Mouse (Mus musculus): ENCODE measurements around the gene Spire2. TPM values are rescaled to one million over a fixed set of nuclear protein-coding genes. Genes with fewer than 3 reads are reported as not detected.
"Not testable (repeated sequence)": the region's sequence is repeated elsewhere in the genome, so short reads cannot be mapped to it uniquely, and the experiment has no call there.

The Spire2 gene
- 27.4 and 32.5 TPM in 2 replicates for polyA plus RNA-seq (2012; rRNA removed)

- under 1% methylated on average over 82 of the region's 85 CpGs for WGBS
Measured at GRCm38 (mm10) chr8:123332262-123333090, at the start of gene Spire2. TSS of gene Spire2 (plus strand) at chr8:123332713.

GRCm38 (mm10) chr8:123282994-123283393, 49.5 kb upstream of the Spire2 start:
- WGBS: 88% methylated on average over 5 of the region's 6 CpGs
- not testable (repeated sequence) for DNase-seq (ENCODE audit: low read depth, low spot score)

More at GRCm38 (mm10) chr8:123332262-123333090, at the start of gene Spire2:
- DNase-seq (ENCODE audit: low read depth, low spot score): no peak

GRCm38 (mm10) chr8:123283991-123284390, 48.5 kb upstream of the Spire2 start:
- WGBS: 56% methylated on average over 7 of the region's 7 CpGs
- peak; percentile 35 for DNase-seq (ENCODE audit: low read depth, low spot score)

GRCm38 (mm10) chr8:123284493-123284892, 48.0 kb upstream of the Spire2 start:
- 83% methylated on average over 5 of the region's 5 CpGs for WGBS
- no peak for DNase-seq (ENCODE audit: low read depth, low spot score)

GRCm38 (mm10) chr8:123287362-123287761, 45.2 kb upstream of the Spire2 start:
- DNase-seq (ENCODE audit: low read depth, low spot score): no peak
- 93% methylated on average over 17 of the region's 17 CpGs for WGBS

GRCm38 (mm10) chr8:123290166-123290565, 42.3 kb upstream of the Spire2 start:
- WGBS: 80% methylated on average over 4 of the region's 4 CpGs
- DNase-seq (ENCODE audit: low read depth, low spot score): no peak

- DNase-seq (ENCODE audit: low read depth, low spot score): no peak
- WGBS: 97% methylated on average over 8 of the region's 8 CpGs
Measured at GRCm38 (mm10) chr8:123290679-123291078, 41.8 kb upstream of the Spire2 start.

- no peak for DNase-seq (ENCODE audit: low read depth, low spot score)
- 86% methylated on average over 8 of the region's 8 CpGs for WGBS
Measured at GRCm38 (mm10) chr8:123291716-123292115, 40.8 kb upstream of the Spire2 start.

GRCm38 (mm10) chr8:123292281-123292680, 40.2 kb upstream of the Spire2 start:
- WGBS: 80% methylated on average over 3 of the region's 3 CpGs
- DNase-seq (ENCODE audit: low read depth, low spot score): no peak

GRCm38 (mm10) chr8:123292785-123293184, 39.7 kb upstream of the Spire2 start:
- WGBS: 87% methylated on average over 2 of the region's 2 CpGs
- DNase-seq (ENCODE audit: low read depth, low spot score): no peak

GRCm38 (mm10) chr8:123298301-123298700, 34.2 kb upstream of the Spire2 start:
- WGBS: 84% methylated on average over 11 of the region's 11 CpGs
- no peak for DNase-seq (ENCODE audit: low read depth, low spot score)

- DNase-seq (ENCODE audit: low read depth, low spot score): no peak
- WGBS: 65% methylated on average over 4 of the region's 4 CpGs
Measured at GRCm38 (mm10) chr8:123308738-123309137, 23.8 kb upstream of the Spire2 start.

- whole genome bisulfite sequencing: 2% methylated on average over 21 of the region's 21 CpGs
Measured at GRCm38 (mm10) chr8:123317781-123318466, 14.6 kb upstream of the Spire2 start.

GRCm38 (mm10) chr8:123318467-123318911, 14.0 kb upstream of the Spire2 start, which contains the start of gene Fanca:
TSS of gene Fanca (minus strand) at chr8:123318576.
- 1% methylated on average over 24 of the region's 24 CpGs for WGBS
- DNase-seq (ENCODE audit: low read depth, low spot score): no peak

More at GRCm38 (mm10) chr8:123317781-123318466, 14.6 kb upstream of the Spire2 start:
- DNase-seq (ENCODE audit: low read depth, low spot score): no peak

GRCm38 (mm10) chr8:123319522-123320164, 12.9 kb upstream of the Spire2 start:
- 32% methylated on average over 7 of the region's 7 CpGs for WGBS
- no peak for DNase-seq (ENCODE audit: low read depth, low spot score)

GRCm38 (mm10) chr8:123328552-123328951, 4.0 kb upstream of the Spire2 start:
- 96% methylated on average over 2 of the region's 2 CpGs for WGBS

GRCm38 (mm10) chr8:123329350-123329749, 3.2 kb upstream of the Spire2 start:
- WGBS: 18% methylated on average over 4 of the region's 4 CpGs
- no peak for DNase-seq (ENCODE audit: low read depth, low spot score)

More at GRCm38 (mm10) chr8:123328552-123328951, 4.0 kb upstream of the Spire2 start:
- DNase-seq (ENCODE audit: low read depth, low spot score): no peak

- DNase-seq (ENCODE audit: low read depth, low spot score): no peak
- 50% methylated on average over 5 of the region's 5 CpGs for WGBS
Measured at GRCm38 (mm10) chr8:123329961-123330360, 2.6 kb upstream of the Spire2 start.

GRCm38 (mm10) chr8:123330701-123331100, 1.8 kb upstream of the Spire2 start:
- WGBS: 81% methylated on average over 6 of the region's 6 CpGs
- DNase-seq (ENCODE audit: low read depth, low spot score): no peak

GRCm38 (mm10) chr8:123331301-123331700, 1.2 kb upstream of the Spire2 start:
- DNase-seq (ENCODE audit: low read depth, low spot score): no peak
- 14% methylated on average over 2 of the region's 2 CpGs for WGBS

Measured in large intestine, adult 2 months (tissue).